Mouse (Mus musculus) spleen, adult 2 months (tissue): ENCODE measurements around the gene Gm20518. TPM values are rescaled to one million over a fixed set of nuclear protein-coding genes. Genes with fewer than 3 reads are reported as not detected.

Source experiments
- DNase-seq, 2 experiments: peaks; one replicate each; pipeline versions ENCODE4 v3.0.0 to v3.0.0-alpha.2; 2012 to 2021; ENCODE audit warnings: low spot score in 2 of 2, low read depth in 1 of 2
- H3K27ac ChIP-seq: fragments of 200-500 bp; 2 replicates; pipeline ENCODE4 v1.5.1; 2012; ENCODE audit warnings: low read length, inconsistent platforms; ENCODE audit not compliant: insufficient read depth
- H3K27me3 ChIP-seq: fragments of 200-500 bp; 2 replicates; pipeline ENCODE4 v1.6.1; 2012; ENCODE audit warnings: mild to moderate bottlenecking, moderate library complexity, low read length, inconsistent platforms; ENCODE audit not compliant: control insufficient read depth, insufficient read depth
- H3K36me3 ChIP-seq: fragments of 200-500 bp; 2 replicates; pipeline ENCODE4 v1.6.1; 2012; ENCODE audit warnings: mild to moderate bottlenecking, low read length, inconsistent platforms; ENCODE audit not compliant: control insufficient read depth, insufficient read depth
- H3K4me1 ChIP-seq: fragments of 200-500 bp; 2 replicates; pipeline ENCODE4 v1.6.1; 2011; ENCODE audit warnings: inconsistent platforms; ENCODE audit not compliant: control insufficient read depth, insufficient read depth, insufficient read length
- H3K4me3 ChIP-seq: fragments of 200-500 bp; 2 replicates; pipeline ENCODE4 v1.5.1; 2011; ENCODE audit warnings: mild to moderate bottlenecking, inconsistent platforms; ENCODE audit not compliant: insufficient read depth, insufficient read length; ENCODE audit errors: extremely low read depth
- CTCF ChIP-seq: fragments of 200-500 bp; IDR thresholded peaks from 2 replicates; pipeline ENCODE4 v1.5.1; 2011; ENCODE audit warnings: mild to moderate bottlenecking, inconsistent platforms; ENCODE audit not compliant: insufficient read depth, insufficient read length, insufficient replicate concordance; ENCODE audit errors: extremely low read depth
- POLR2A ChIP-seq: fragments of 200-500 bp; IDR thresholded peaks from 2 replicates; pipeline ENCODE4 v1.6.1; 2011; ENCODE audit warnings: low read depth, low read length, inconsistent platforms
- WGBS: fragments of 180-500 bp; shearing (Covaris S2); methylation state at CpG from one replicate; pipeline ENCODE4 v1.1.7; 2018; 5-methylcytosine and 5-hydroxymethylcytosine counted together
- polyA plus RNA-seq: library from polyadenylated mRNA; depleted of rRNA; stranded (reverse); fragments of >200 nt; gene quantifications from 2 replicates; pipeline ENCODE4 v1.2.3, GENCODE M21; 2012

The Gm20518 gene
- polyA plus RNA-seq, 1 experiment, result 1.4 TPM

DNA sequence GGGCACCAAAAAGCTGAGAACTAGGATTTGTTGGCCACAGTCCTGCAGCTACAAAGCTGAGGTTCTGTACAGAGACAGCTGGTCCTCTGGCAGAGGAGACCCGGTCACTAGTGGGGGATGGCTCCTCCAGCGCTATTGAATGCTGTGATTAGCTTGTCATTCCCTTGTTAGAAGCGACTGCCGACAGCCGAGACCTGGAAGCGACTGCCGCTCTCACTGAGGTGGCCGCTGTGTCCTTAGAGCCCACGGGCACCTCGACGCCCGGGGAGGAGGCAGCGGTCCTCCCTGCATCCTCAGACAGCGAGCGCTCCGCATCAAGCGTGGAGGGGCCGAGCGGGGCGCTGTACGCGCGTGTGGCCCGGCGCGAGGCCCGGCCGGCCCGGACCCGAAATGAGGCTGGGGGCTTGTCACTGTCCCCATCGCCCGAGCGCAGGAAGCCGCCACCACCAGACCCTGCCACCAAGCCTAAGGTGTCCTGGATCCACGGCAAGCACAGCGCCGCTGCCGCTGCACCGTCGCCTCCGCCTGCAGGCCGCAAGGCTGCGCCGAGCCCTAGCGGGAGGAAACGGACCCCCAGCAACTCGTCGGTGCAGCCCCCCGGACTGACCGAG, 84.8 kb downstream of the Gm20518 start:
- H3K36me3 ChIP-seq, result no peaks in the 10 kb centered on the region
- H3K27ac ChIP-seq, result no peak overlapping the region
- H3K4me3 ChIP-seq, result peak overlapping the region; percentile 68; the same call in 1 of the 2 replicates
- DNase-seq, result no peak
- WGBS, result 7% methylated on average over 50 of the region's 50 CpGs
- peaks cover 29% of the 10 kb centered on the region for H3K27me3 ChIP-seq
- no peak for TF ChIP-seq POLR2A
- no peak for TF ChIP-seq CTCF
- peaks cover 28% of the 10 kb centered on the region for H3K4me1 ChIP-seq

DNA sequence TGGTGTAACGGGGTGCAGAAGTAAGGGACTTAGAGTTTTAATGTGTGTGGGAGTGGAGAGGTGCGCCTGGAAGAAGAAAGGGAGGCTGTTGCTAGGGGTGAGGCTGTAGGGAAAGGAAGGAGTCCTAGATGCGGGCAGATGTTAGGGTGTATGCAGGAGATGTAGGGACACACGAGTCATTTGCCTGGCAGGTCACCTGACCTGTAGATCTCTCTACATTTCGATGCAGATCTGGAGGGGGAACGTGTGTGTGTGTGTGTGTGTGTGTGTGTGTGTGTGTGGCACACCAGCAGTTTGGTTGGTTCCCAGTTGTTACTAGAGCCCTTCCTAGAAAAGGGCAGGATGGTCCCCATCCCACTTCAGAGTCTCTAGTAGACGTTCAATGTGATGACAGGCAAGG, 86.5 kb downstream of the Gm20518 start:
- H3K27me3 ChIP-seq, result peaks cover 34% of the 10 kb centered on the region
- DNase-seq, result no peak
- no peak overlapping the region for H3K4me3 ChIP-seq
- no peak for TF ChIP-seq CTCF
- no peak for TF ChIP-seq POLR2A
- H3K4me1 ChIP-seq, result peaks cover 28% of the 10 kb centered on the region
- 14% methylated on average over 7 of the region's 7 CpGs for WGBS
- no peak overlapping the region for H3K27ac ChIP-seq
- H3K36me3 ChIP-seq, result no peaks in the 10 kb centered on the region

GRCm38 (mm10) chr16:17804449-17804912, 87.0 kb downstream of the Gm20518 start:
- no peak for TF ChIP-seq POLR2A
- TF ChIP-seq CTCF, result no peak
- DNase-seq, result no peak
- peaks cover 28% of the 10 kb centered on the region for H3K4me1 ChIP-seq
- 4% methylated on average over 30 of the region's 33 CpGs for WGBS
- peak overlapping the region; percentile 45; the same call in 1 of the 2 replicates for H3K4me3 ChIP-seq
- no peaks in the 10 kb centered on the region for H3K36me3 ChIP-seq
- no peak overlapping the region for H3K27ac ChIP-seq
- H3K27me3 ChIP-seq, result peaks cover 37% of the 10 kb centered on the region

DNA sequence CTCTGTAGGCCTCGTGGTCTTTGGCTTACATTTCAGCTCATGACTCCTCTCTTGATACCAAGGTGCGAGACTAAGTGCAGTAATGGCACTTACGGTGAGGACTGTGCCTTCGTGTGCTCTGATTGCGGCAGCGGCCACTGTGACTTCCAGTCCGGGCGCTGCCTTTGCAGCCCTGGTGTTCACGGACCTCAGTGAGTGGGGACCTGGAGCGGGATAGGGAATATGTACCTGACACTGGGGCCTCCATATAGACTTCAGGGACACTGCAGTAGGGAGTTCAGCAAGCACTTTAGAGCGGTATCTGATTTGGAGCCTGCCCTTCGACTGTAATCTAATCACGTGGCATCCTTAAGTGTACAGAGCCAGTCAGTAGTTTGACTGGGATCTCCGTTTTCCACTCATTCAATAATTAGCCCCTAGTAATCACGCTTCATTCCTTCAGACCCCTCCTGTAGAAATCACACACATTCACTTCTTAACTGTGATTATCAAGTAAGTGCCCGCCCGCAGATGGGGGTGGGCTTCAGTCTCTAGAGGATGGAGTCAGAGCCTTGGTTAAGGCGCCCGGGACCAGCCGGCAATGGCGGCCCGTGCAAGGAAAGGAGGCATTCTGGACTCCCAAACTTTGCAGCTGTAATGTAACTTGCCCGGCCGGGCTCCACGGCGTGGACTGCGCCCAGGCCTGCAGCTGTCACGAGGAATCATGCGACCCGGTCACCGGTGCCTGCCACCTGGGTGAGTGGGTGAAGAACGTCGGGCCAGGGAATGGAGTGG, 87.6 kb downstream of the Gm20518 start:
- 23% methylated on average over 33 of the region's 33 CpGs for WGBS
- TF ChIP-seq CTCF (no peak), POLR2A (no peak)
- H3K4me1 ChIP-seq, result peaks cover 28% of the 10 kb centered on the region
- H3K27ac ChIP-seq, result no peak overlapping the region
- H3K4me3 ChIP-seq, result peak overlapping the region; percentile 45; the same call in 1 of the 2 replicates
- no peak for DNase-seq
- H3K36me3 ChIP-seq, result no peaks in the 10 kb centered on the region
- H3K27me3 ChIP-seq, result peaks cover 37% of the 10 kb centered on the region

DNA sequence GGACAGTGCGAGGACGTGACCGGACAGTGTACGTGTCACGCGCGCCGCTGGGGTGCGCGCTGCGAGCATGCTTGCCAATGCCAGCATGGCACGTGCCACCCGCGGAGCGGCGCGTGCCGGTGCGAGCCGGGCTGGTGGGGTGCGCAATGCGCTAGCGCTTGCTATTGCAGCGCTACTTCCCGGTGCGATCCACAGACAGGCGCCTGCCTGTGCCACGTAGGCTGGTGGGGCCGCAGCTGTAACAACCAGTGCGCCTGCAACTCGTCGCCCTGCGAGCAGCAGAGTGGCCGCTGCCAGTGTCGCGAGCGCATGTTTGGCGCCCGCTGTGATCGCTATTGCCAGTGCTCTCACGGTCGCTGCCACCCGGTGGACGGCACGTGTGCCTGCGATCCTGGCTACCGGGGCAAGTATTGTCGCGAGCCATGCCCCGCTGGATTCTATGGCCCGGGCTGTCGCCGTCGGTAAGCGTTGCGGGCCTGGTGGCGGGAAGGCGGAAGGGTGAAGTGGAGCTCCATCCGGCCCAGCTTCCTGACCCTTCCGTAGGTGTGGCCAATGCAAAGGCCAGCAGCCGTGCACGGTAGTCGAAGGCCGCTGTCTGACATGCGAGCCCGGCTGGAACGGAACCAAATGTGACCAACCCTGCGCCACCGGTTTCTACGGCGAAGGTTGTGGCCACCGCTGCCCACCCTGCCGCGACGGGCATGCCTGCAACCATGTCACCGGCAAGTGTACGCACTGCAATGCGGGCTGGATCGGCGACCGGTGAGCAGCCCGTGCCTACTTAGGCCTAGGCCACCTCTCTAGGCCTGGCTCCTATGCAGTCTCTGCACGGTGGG, 88.4 kb downstream of the Gm20518 start:
- H3K36me3 ChIP-seq, result no peaks in the 10 kb centered on the region
- WGBS, result 6% methylated on average over 83 of the region's 83 CpGs
- H3K27me3 ChIP-seq, result peaks cover 41% of the 10 kb centered on the region
- peaks cover 28% of the 10 kb centered on the region for H3K4me1 ChIP-seq
- TF ChIP-seq POLR2A, result no peak
- TF ChIP-seq CTCF, result no peak
- H3K27ac ChIP-seq, result no peak overlapping the region
- DNase-seq, result no peak
- H3K4me3 ChIP-seq, result peak overlapping the region; percentile 40; the same call in 1 of the 2 replicates

GRCm38 (mm10) chr16:17802456-17802838, 89.0 kb downstream of the Gm20518 start:
- Histone ChIP-seq H3K36me3 (no peaks in the 10 kb centered on the region), H3K27ac (no peak overlapping the region), H3K4me3 (peak overlapping the region; percentile 40; the same call in 1 of the 2 replicates), H3K4me1 (peaks cover 26% of the 10 kb centered on the region), H3K27me3 (peaks cover 46% of the 10 kb centered on the region)
- DNase-seq, result no peak
- WGBS, result 16% methylated on average over 18 of the region's 18 CpGs
- no peak for TF ChIP-seq CTCF
- TF ChIP-seq POLR2A, result no peak
